Mouse (Mus musculus): ENCODE measurements around the gene Hspg2.
"Not testable (repeated sequence)": the region's sequence is repeated elsewhere in the genome, so short reads cannot be mapped to it uniquely, and the experiment has no call there.

Hspg2 gene

DNA sequence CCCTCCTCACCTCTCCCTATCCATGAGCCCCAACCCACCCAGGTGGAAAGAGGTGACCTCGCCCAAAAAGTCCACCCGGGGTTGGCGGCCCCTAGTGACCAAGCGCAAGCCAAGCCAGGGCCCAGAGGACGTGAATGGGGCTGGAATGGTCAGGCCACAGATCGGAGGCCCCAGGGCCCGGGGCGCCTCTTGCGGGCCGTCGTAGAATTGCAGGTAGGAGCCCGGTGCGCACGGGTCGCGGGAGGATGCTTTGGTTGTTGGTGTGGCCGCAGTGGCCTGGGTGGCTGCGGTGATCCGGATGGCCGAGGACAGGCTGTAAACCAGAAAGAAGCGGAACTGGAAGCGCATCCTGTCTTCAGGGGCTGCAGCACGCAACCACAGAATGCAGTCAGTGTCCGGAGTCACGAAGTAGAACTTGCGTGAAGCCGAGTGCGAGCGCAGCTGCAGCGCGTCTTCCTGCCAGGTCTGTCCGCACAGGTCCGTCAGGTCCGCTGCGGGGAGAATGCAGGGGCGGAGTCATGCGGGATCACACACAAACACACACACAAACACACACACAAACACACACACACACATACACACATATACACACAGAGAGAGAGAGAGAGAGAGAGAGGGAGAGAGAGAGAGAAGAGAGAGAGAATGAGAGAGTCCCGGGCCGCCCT, 109.7 kb downstream of the Hspg2 start:
- peak in 1 of 2 experiments; percentile 26 for DNase-seq (ENCODE audit: low spot score in 2 of 2)

DNA sequence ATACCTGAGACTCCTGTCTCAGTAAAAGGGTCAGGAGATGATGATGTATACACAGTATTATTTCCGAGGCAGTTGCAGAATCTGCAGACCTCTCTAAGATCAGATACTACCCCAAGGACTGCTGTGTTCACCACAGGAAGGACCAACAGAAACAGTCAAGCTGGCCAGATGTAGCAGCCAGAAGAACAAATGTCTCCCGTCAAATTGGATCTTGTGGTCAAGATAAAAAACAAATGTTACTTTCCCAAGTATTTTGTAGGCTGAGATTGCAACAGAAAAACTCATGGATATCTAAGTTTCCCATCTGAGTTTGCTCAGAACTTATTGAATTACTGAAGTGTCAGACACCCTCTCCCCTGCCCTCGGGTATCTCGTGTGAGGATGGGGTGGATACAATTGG, 111.2 kb downstream of the Hspg2 start:
- no peak for DNase-seq (ENCODE audit: low spot score in 2 of 2)

DNA sequence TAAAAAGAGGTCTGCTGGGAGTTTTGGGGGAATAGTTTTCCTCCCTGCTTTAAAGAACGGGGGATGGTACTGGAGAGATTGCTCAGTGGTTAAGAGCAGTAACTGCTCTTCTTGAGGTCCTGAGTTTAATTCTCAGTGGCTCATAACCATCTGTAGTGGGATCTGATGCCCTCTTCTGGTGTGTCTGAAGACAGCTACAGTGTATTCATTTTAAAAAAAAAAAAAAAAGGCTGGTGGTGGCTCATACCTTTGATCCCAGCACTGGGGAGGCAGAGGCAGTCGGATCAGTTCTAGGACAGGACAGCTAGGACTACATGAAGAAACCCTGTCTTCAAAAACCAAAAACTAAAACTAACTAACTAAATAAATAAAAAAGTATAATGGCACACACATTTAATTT, 111.7 kb downstream of the Hspg2 start:
- DNase-seq (ENCODE audit: low spot score in 2 of 2), result no peak

DNA sequence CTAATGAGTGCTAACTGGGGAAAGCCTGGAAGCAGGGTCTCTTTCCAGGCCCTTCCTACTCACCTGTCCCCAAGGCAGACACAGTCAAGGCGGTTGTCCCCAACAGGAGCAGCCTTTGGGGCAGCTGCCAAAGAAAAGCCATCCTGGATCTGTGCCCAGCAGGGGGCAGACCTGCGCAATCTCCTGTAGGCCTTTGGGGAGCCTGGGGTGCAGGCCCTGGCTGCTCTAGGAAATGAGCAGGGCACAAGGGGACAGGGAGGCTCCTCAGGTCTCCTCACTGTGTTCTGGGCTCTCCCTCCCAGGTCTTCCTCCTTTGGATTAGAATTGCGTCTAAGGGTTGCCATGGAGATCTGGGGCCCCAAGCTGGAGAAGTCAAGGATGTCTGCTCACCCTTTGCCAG, 113.2 kb downstream of the Hspg2 start:
- DNase-seq (ENCODE audit: low spot score in 2 of 2), result no peak

DNA sequence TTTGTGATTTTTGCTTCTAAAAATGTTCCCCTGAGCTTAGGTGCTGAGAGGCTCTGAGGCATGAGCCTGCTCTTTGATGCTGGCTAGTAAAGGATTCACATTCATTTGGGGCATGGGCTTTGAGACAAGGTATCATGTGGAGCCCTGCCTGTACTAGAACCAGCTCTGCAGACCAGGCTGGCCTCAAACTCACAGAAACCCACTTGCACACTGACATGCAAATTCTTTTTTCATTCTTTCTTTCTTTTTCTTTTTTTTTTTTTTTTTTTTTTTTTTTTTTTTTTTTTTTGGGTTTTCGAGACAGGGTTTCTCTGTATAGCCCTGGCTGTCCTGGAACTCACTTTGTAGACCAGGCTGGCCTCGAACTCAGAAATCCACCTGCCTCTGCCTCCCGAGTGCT, 120.5 kb downstream of the Hspg2 start:
- DNase-seq (ENCODE audit: low spot score in 2 of 2), result not testable (repeated sequence)

DNA sequence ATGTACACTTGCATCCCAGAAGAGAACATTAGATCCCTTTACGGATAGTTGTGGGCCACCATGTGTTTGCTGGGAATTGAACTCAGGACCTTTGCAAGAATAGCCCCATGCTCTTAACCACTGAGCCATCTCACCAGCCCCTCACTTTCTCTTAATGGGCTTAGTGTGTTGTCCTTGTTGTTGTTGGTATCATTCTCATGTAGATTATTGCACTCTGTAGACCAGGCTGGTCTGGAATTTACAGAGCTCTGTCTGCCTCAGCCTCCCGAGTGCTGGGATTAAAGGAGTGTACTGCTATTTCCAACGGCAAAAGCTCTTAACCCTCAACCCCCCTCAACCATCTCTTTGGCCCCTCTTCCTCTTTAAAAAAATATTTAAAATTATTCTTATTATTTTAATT, 121.0 kb downstream of the Hspg2 start:
- no peak for DNase-seq (ENCODE audit: low spot score in 2 of 2)

DNA sequence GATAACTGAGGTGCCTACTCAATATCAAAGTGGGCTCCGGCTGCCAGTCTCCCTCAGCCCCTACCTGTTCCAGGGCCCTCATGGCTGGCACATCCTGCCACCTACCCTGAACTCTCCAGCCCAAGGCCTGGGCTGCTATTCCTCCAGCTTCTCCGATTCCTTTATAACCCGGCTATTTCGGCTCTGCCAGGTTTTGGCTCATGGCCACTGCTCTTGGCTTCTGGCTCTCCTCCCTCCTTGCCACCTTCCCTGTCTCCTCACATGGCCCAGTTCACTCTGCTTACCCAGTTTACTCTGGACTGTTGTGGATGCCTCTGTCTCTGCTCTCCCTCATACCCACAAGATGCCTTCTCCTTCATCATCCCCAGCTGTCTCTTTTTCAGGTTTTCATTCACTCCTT, 122.4 kb downstream of the Hspg2 start:
- no peak for DNase-seq (ENCODE audit: low spot score in 2 of 2)

DNA sequence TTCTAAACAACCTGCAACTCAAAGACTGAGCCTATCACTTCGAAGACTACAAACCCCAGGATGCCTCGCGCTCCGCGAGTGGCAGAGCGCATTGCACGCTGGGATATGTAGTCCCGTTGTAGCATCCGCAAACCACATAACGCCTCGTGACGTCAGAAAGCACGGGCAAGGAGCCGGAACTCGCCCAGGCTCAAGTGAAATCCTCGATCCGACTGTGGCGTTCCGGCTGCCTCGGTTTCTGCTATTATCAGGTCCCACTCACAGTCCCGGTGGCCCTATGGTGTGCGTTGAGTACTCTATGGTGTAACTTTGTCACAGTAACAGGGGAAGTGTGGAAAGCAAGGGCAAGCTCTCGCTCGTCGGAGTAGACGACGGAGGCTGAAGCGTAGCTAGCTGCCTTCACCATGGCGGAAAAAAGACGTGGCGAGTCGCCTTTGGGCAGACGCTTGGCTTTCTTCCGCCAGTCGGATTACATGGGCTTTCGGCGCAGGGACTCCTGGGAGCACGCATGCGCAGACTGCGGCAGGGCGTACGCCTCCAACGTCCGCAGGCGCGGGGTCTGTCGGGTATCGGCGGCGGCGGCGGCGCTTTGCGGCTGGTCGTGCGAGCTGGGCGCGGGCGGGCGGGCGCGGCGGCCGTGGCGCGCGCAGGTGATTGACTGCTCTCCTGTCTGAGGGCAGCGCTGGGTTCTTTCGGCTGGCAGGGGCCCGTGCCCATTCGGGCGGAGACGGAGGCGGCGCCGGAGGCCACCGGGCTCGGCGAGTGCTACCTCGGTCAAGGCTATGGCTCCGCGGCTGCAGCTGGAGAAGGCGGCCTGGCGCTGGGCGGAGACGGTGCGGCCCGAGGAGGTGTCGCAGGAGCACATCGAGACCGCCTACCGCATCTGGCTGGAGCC, 125.3 kb downstream of the Hspg2 start, which contains the start of gene Usp48:
Usp48 (plus strand) TSS at position 155 of the 895 bp plus-strand sequence.
- peak; percentile 96 to 99 for DNase-seq (ENCODE audit: low spot score in 2 of 2)

DNA sequence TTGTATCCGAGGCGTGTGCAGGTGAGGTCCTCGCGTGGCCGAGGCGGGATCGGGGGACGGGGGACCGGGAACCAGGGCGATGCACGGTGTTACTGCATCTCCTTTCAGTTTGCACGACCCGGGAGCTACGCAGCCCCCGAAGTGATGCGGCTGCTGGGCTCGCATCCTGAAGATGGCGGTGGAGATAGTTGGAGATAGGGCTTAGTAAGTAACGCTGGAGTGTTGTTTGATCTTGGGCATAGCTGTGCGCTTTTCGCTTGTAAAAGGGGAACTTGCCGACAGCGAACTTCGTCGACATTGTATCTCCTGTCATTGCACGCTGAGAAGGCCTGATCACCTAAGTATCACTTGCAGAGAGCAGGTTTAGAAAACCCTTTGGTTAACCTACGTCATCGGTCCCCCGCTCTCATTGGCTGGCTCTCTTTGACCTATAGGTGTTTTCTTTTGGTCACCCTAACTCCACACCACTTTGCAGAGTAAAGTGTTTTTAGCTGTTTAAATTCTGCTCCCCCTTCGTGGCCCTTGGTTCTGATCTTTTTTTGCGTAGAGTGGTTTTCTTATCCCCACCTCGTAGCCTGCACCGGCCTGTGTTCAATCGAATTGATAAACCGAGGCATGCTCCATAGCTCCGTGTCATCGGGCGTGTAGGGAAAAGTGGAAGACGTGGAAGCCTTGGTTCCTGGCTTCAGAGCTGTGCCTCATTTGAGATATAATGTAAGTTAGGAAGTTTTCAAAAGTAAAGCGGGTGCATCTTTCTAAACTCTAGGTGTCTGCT, 126.1 kb downstream of the Hspg2 start:
- DNase-seq (ENCODE audit: low spot score in 2 of 2), result peak in 1 of 2 experiments; percentile 47

DNA sequence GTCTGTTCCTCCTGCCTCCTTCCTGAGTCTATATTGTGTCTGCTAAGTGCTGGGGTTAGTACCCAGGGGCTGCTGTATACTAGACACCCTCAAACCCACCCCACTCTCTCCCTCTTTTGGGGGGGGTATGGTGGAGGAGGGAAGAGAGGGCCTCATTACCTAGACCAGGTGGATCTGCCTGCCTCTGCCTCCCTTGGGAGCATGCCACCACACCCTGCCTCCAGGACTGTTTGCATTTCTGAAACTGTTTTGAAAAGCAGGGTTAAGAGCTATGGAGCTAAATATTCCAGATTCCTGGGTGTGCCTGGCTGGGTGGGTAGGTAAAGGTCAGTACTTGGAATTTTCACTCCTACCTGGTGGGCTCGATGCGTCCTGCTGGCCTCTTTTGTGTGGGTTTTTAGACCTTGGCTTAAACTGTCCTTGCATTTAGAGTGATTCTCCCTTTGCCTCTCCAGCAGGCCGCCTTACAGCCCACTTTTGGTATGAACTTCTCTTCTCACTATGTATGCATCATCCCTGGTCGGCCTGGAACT, 128.6 kb downstream of the Hspg2 start:
- DNase-seq (ENCODE audit: low spot score in 2 of 2), result no peak

DNA sequence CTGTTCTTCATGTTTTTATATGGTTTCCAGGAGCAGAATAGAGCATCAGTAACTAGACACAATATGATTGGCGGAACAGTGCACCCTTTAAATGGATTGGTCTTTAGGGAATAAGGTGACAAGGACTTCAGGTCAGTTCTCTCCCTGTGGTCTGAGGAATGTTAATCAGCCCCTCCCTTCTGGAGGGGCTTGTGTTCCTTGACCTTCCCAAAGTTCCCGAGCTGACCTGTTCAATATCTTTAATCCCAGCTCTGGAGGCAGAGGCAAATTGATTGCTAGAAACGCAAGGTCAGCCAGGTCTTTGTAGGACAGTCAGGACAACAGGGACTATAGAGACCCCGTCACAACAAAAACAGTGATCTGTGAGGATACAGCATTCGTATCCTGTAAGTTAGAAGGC, 130.0 kb downstream of the Hspg2 start:
- no peak for DNase-seq (ENCODE audit: low spot score in 2 of 2)

DNA sequence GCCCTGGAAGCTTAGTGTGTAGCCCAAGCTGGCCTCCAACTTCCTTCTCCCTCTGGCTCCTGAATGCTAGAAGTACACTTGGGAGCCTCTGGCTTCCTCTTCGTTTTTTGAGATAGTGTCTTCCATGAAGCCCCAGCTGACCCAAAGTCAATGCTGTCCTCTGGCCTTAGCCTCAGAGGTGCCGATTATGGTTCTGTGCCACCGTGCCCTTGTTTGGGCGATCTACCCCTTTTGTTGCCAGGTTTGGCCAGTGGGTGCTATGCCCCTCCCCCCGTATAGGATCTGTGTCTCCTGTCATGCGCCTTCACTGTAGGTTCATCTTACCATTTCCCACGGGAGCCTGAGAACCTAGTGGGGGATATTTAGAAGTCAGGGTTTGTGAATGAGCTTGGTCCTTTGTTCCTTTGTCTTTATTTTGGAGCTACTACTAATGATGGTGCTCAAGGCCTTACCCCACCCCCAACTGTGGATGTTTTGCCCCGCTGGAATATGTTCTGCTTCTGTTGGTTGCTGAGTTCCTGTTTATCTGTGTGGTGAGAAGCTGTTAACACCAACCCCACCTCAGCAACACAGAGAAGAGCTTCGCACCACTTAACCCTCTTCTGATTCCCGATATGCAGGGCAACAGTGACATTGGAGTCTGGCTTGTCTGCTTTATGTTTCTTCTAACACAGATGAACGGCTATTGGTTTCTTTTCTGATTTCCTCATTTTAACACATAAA, 135.0 kb downstream of the Hspg2 start:
- DNase-seq (ENCODE audit: low spot score in 2 of 2), result no peak

DNA sequence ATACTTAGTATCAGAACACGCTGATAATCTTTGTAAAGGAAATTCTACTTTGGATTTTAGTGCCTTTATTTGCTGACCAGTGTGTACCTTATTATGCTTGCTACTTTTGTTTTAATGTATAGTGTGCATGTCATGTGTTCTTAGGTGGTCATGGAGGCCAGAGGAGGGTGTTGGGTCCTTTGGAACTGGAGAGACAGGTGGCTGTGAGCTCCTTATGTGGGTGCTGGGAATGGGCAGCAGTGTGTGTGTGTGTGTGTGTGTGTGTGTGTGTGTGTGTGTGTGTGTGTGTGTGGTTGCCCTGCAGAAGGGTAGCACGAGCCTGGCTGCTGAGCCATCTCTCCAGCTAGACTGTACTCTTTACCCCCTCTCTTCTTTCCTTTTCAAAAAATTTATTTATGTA, 138.5 kb downstream of the Hspg2 start:
- no peak for DNase-seq (ENCODE audit: low spot score in 2 of 2)

DNA sequence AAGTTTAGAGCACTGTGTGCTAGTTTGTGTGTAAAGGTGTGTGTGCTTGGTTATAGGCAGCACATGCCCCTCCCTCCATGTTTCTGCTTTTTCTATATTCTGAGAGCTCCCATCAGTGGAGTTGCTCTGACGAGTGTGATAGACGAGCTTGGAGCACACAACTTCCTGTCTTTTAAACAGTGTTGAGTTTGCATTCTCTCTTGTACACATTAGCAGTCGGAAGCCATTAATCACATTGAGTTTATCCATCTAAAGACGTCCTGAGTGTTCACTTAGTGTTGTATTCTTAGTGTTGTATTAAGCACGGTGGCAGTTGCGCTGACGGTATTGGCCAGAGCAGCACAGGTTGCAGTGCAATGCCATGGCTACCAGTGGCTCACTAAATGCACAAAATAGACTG, 140.7 kb downstream of the Hspg2 start:
- no peak for DNase-seq (ENCODE audit: low spot score in 2 of 2)

DNA sequence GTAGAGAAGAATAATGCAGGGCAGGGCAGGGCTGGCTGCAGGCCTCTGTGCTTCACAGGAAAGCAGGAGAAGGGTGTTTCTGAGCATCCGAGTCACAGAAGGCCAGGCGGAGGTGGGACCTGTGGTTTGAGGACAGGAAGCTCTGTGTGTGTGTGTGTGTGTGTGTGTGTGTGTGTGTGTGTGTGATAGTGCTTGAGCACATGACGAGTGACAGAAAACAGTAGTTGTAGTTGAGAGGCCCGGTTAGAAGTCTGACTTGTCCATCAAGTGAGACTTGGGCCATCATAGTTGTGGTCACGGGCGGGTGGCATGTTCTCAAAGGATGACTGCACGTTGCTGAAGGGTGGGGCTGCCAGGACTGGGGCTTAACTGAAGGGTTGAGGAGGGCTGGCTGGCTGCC, 141.1 kb downstream of the Hspg2 start:
- no peak for DNase-seq (ENCODE audit: low spot score in 2 of 2)

DNA sequence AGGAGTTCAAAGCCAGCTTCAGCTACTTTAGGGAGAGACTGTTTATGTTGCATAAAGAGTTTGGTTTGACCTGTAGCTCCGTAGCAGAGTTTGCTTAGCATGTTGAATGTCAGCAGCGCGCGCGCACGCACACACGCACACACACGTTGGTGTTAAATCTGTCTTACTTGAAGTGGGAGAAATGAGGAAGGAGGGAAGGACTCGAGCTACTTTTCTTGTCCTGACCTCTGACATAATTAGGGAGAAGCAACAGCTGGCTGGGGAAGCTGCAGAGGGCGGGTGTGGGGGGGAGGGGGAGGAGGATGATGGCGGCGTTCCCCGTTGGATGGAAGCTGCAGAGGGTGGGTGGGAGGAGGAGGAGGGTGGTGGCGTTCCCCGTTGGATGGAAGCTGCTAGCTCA, 141.7 kb downstream of the Hspg2 start:
- DNase-seq (ENCODE audit: low spot score in 2 of 2), result no peak

Measured in left cerebral cortex, adult 9 months (tissue).